Mouse (Mus musculus): ENCODE measurements around the gene 1110008P14Rik. TPM values are rescaled to one million over a fixed set of nuclear protein-coding genes. Genes with fewer than 3 reads are reported as not detected.

Gene 1110008P14Rik
- polyA plus RNA-seq, 1 experiment = 102 TPM

- H3K36me3 ChIP-seq (ENCODE audit: control insufficient read depth, insufficient read depth, low read length) = no peaks in the 10 kb centered on the region
- peaks cover 7% of the 10 kb centered on the region for H3K4me1 ChIP-seq (ENCODE audit: control insufficient read depth, insufficient read depth, low read length)
- TF ChIP-seq POLR2A (IDR thresholded peaks at IDR 0.05; ENCODE audit: control insufficient read depth, low read depth, low read length) = no peak
- no peak for TF ChIP-seq CTCF (IDR thresholded peaks at IDR 0.05; ENCODE audit: control insufficient read depth, insufficient read depth, insufficient replicate concordance, low read depth, low read length)
- H3K27me3 ChIP-seq (ENCODE audit: control insufficient read depth, insufficient read depth, low read length) = no peaks in the 10 kb centered on the region
- no peak overlapping the region for H3K27ac ChIP-seq (ENCODE audit: control insufficient read depth, insufficient read depth, low read depth, low read length)
- no peak overlapping the region for H3K4me3 ChIP-seq (ENCODE audit: control insufficient read depth, low read depth, low read length)
Measured at GRCm38 (mm10) chr2:32339912-32340642, 41.7 kb downstream of the 1110008P14Rik start.

- no peak overlapping the region for H3K4me3 ChIP-seq (ENCODE audit: control insufficient read depth, low read depth, low read length)
- no peaks in the 10 kb centered on the region for H3K27me3 ChIP-seq (ENCODE audit: control insufficient read depth, insufficient read depth, low read length)
- H3K36me3 ChIP-seq (ENCODE audit: control insufficient read depth, insufficient read depth, low read length) = no peaks in the 10 kb centered on the region
- H3K4me1 ChIP-seq (ENCODE audit: control insufficient read depth, insufficient read depth, low read length) = peaks cover 2% of the 10 kb centered on the region; the same call in 1 of the 2 replicates
- no peak overlapping the region for H3K27ac ChIP-seq (ENCODE audit: control insufficient read depth, insufficient read depth, low read depth, low read length)
- TF ChIP-seq CTCF (IDR thresholded peaks at IDR 0.05; ENCODE audit: control insufficient read depth, insufficient read depth, insufficient replicate concordance, low read depth, low read length) (no peak), POLR2A (IDR thresholded peaks at IDR 0.05; ENCODE audit: control insufficient read depth, low read depth, low read length) (no peak)
Measured at GRCm38 (mm10) chr2:32335888-32336287, 45.9 kb downstream of the 1110008P14Rik start.

- TF ChIP-seq CTCF (IDR thresholded peaks at IDR 0.05; ENCODE audit: control insufficient read depth, insufficient read depth, insufficient replicate concordance, low read depth, low read length) = no peak
- TF ChIP-seq POLR2A (IDR thresholded peaks at IDR 0.05; ENCODE audit: control insufficient read depth, low read depth, low read length) = no peak
- Histone ChIP-seq H3K27ac (ENCODE audit: control insufficient read depth, insufficient read depth, low read depth, low read length) (no peak overlapping the region), H3K4me1 (ENCODE audit: control insufficient read depth, insufficient read depth, low read length) (no peaks in the 10 kb centered on the region), H3K4me3 (ENCODE audit: control insufficient read depth, low read depth, low read length) (no peak overlapping the region), H3K36me3 (ENCODE audit: control insufficient read depth, insufficient read depth, low read length) (no peaks in the 10 kb centered on the region), H3K27me3 (ENCODE audit: control insufficient read depth, insufficient read depth, low read length) (no peaks in the 10 kb centered on the region)
Measured at GRCm38 (mm10) chr2:32332159-32332558, 49.6 kb downstream of the 1110008P14Rik start.

- no peak overlapping the region for H3K4me3 ChIP-seq (ENCODE audit: control insufficient read depth, low read depth, low read length)
- no peaks in the 10 kb centered on the region for H3K27me3 ChIP-seq (ENCODE audit: control insufficient read depth, insufficient read depth, low read length)
- H3K27ac ChIP-seq (ENCODE audit: control insufficient read depth, insufficient read depth, low read depth, low read length) = no peak overlapping the region
- TF ChIP-seq CTCF (IDR thresholded peaks at IDR 0.05; ENCODE audit: control insufficient read depth, insufficient read depth, insufficient replicate concordance, low read depth, low read length) = no peak
- TF ChIP-seq POLR2A (IDR thresholded peaks at IDR 0.05; ENCODE audit: control insufficient read depth, low read depth, low read length) = no peak
- no peaks in the 10 kb centered on the region for H3K36me3 ChIP-seq (ENCODE audit: control insufficient read depth, insufficient read depth, low read length)
- H3K4me1 ChIP-seq (ENCODE audit: control insufficient read depth, insufficient read depth, low read length) = no peaks in the 10 kb centered on the region
Measured at GRCm38 (mm10) chr2:32329531-32329930, 52.2 kb downstream of the 1110008P14Rik start.

DNA sequence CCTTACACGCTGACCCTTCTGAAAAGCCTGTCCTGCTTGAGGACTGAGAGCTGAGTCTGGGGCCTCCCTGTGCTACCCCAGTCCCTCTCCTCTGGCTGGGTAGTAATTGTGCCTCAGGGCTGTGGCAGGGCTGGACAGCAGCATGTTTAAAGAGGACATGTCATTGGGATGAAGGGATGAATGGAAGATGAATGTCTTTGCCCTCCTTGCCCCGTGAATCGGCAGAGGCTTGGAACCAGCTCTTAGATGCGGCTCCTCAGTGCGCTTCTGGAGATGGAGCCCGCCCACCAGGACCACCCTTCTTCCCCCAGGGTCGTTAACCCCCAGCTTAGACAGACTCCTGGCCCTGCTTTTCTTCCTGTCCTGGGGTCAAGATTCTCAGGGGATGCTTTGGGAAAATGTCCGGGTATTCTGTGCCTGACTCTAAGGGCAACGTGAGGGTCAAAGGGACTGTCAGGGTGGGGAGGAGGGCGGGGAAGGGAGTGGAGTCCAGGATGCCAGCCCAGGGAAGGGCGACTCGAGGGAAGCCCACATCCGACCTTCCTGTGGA lies 52.8 kb downstream of the 1110008P14Rik start:
- no peak for TF ChIP-seq CTCF (IDR thresholded peaks at IDR 0.05; ENCODE audit: control insufficient read depth, insufficient read depth, insufficient replicate concordance, low read depth, low read length)
- TF ChIP-seq POLR2A (IDR thresholded peaks at IDR 0.05; ENCODE audit: control insufficient read depth, low read depth, low read length) = no peak
- no peaks in the 10 kb centered on the region for H3K4me1 ChIP-seq (ENCODE audit: control insufficient read depth, insufficient read depth, low read length)
- H3K36me3 ChIP-seq (ENCODE audit: control insufficient read depth, insufficient read depth, low read length) = no peaks in the 10 kb centered on the region
- H3K4me3 ChIP-seq (ENCODE audit: control insufficient read depth, low read depth, low read length) = no peak overlapping the region
- no peaks in the 10 kb centered on the region for H3K27me3 ChIP-seq (ENCODE audit: control insufficient read depth, insufficient read depth, low read length)
- no peak overlapping the region for H3K27ac ChIP-seq (ENCODE audit: control insufficient read depth, insufficient read depth, low read depth, low read length)

- TF ChIP-seq POLR2A (IDR thresholded peaks at IDR 0.05; ENCODE audit: control insufficient read depth, low read depth, low read length) = no peak
- Histone ChIP-seq H3K36me3 (ENCODE audit: control insufficient read depth, insufficient read depth, low read length) (no peaks in the 10 kb centered on the region), H3K4me1 (ENCODE audit: control insufficient read depth, insufficient read depth, low read length) (no peaks in the 10 kb centered on the region), H3K27ac (ENCODE audit: control insufficient read depth, insufficient read depth, low read depth, low read length) (no peak overlapping the region), H3K4me3 (ENCODE audit: control insufficient read depth, low read depth, low read length) (no peak overlapping the region), H3K27me3 (ENCODE audit: control insufficient read depth, insufficient read depth, low read length) (no peaks in the 10 kb centered on the region)
Measured at GRCm38 (mm10) chr2:32327200-32327599, 54.5 kb downstream of the 1110008P14Rik start.

Other genes starting within 250 kb of the 1110008P14Rik start
- gene Prrc2b, start 230.9 kb downstream of the 1110008P14Rik start, polyA plus RNA-seq (2012; rRNA removed) = 5.5 and 5.7 TPM in 2 replicates
- gene Pomt1, start 145.3 kb downstream of the 1110008P14Rik start, polyA plus RNA-seq (2012; rRNA removed) = 185 and 204 TPM in 2 replicates
- gene Uck1, start 121.8 kb downstream of the 1110008P14Rik start, polyA plus RNA-seq (2012; rRNA removed) = 23.5 and 24.5 TPM in 2 replicates
- 36.0 and 36.7 TPM in 2 replicates for gene Golga2, start 94.6 kb downstream of the 1110008P14Rik start, polyA plus RNA-seq (2012; rRNA removed)
- 381 and 421 TPM in 2 replicates for gene Swi5, start 93.9 kb downstream of the 1110008P14Rik start, polyA plus RNA-seq (2012; rRNA removed)
- 255 and 278 TPM in 2 replicates for gene Ciz1, start 29.6 kb downstream of the 1110008P14Rik start, polyA plus RNA-seq (2012; rRNA removed)
- 36.3 and 39.4 TPM in 2 replicates for gene Dnm1, start 28.6 kb downstream of the 1110008P14Rik start, polyA plus RNA-seq (2012; rRNA removed)
- 197 and 328 TPM in 2 replicates for gene Lcn2, start 6.3 kb upstream of the 1110008P14Rik start, polyA plus RNA-seq (2012; rRNA removed)
- 7.5 and 7.6 TPM in 2 replicates for gene Ptges2, start 14.0 kb upstream of the 1110008P14Rik start, polyA plus RNA-seq (2012; rRNA removed)
- gene Naif1, start 68.5 kb upstream of the 1110008P14Rik start, polyA plus RNA-seq (2012; rRNA removed) = 19.9 and 22.7 TPM in 2 replicates
- gene Slc25a25, start 69.5 kb upstream of the 1110008P14Rik start, polyA plus RNA-seq (2012; rRNA removed) = 36.7 and 38.4 TPM in 2 replicates
- 15.4 and 17.6 TPM in 2 replicates for gene Fam102a, start 153.4 kb upstream of the 1110008P14Rik start, polyA plus RNA-seq (2012; rRNA removed)
- 100 and 110 TPM in 2 replicates for gene Dpm2, start 188.9 kb upstream of the 1110008P14Rik start, polyA plus RNA-seq (2012; rRNA removed)
- 39.7 and 47.8 TPM in 2 replicates for gene Pip5kl1, start 192.9 kb upstream of the 1110008P14Rik start, polyA plus RNA-seq (2012; rRNA removed)
- gene 9430097D07Rik, start 193.7 kb upstream of the 1110008P14Rik start, polyA plus RNA-seq (2012; rRNA removed) = 2.2 and 2.3 TPM in 2 replicates
- 1.4 and 1.6 TPM in 2 replicates for gene St6galnac4, start 205.2 kb upstream of the 1110008P14Rik start, polyA plus RNA-seq (2012; rRNA removed)
- 17.6 and 24.7 TPM in 2 replicates for gene St6galnac6, start 217.8 kb upstream of the 1110008P14Rik start, polyA plus RNA-seq (2012; rRNA removed)
- gene Ak1, start 239.8 kb upstream of the 1110008P14Rik start, polyA plus RNA-seq (2012; rRNA removed) = 172 and 177 TPM in 2 replicates